Mouse (Mus musculus) neural tube, embryonic 14.5 days (tissue): Measurements from ENCODE around the gene Rara. TPM values are rescaled to one million over a fixed set of nuclear protein-coding genes. Genes with fewer than 3 reads are reported as not detected.
"Not testable (repeated sequence)": the region's sequence is repeated elsewhere in the genome, so short reads cannot be mapped to it uniquely, and the experiment has no call there.

Source experiments
- ATAC-seq: fragments of 200-750 bp; cut with Nextera tagmentation; 2 replicates; pipeline ENCODE4 v1.8.0; 2017; ENCODE audit warnings: low read depth, mild to moderate bottlenecking, moderate TSS enrichment, moderate library complexity
- H3K27ac ChIP-seq: fragments of 300-500 bp; sonication (generic); 2 replicates; pipeline ENCODE4 v1.5.1; 2014; ENCODE audit warnings: low read depth, mild to moderate bottlenecking, control low read depth, low read length, moderate library complexity, mixed read lengths
- H3K27me3 ChIP-seq: fragments of 300-500 bp; sonication (generic); 2 replicates; pipeline ENCODE4 v1.6.1; 2014; ENCODE audit warnings: low read length; ENCODE audit not compliant: control insufficient read depth, insufficient read depth
- H3K36me3 ChIP-seq: fragments of 300-500 bp; sonication (generic); 2 replicates; pipeline ENCODE4 v1.6.1; 2014; ENCODE audit warnings: low read length, mixed read lengths; ENCODE audit not compliant: control insufficient read depth, insufficient read depth
- H3K4me1 ChIP-seq: fragments of 300-500 bp; sonication (generic); 2 replicates; pipeline ENCODE4 v1.6.1; 2014; ENCODE audit warnings: low read length; ENCODE audit not compliant: control insufficient read depth, insufficient read depth
- H3K4me2 ChIP-seq: fragments of 300-500 bp; sonication (generic); 2 replicates; pipeline ENCODE4 v1.6.1; 2014; ENCODE audit warnings: mild to moderate bottlenecking, low read depth, low read length, control low read depth
- H3K4me3 ChIP-seq: fragments of 300-500 bp; sonication (generic); 2 replicates; pipeline ENCODE4 v1.5.1; 2014; ENCODE audit warnings: low read depth, low read length, control low read depth, mixed read lengths
- H3K9ac ChIP-seq: fragments of 300-500 bp; sonication (generic); replicated peaks from 2 replicates; pipeline ENCODE4 v1.6.1; 2014; ENCODE audit warnings: low read depth, mild to moderate bottlenecking, control low read depth, low read length, mixed read lengths
- H3K9me3 ChIP-seq: fragments of 300-500 bp; sonication (generic); 2 replicates; pipeline ENCODE4 v1.6.1; 2016; ENCODE audit warnings: low read length; ENCODE audit not compliant: control insufficient read depth
- WGBS: fragments of 180-500 bp; shearing (Covaris S2); extraction: QIAGEN DNeasy Blood & Tissue Kit; methylation state at CpG from one replicate; pipeline ENCODE4 v1.1.7; 2014; 5-methylcytosine and 5-hydroxymethylcytosine counted together
- polyA plus RNA-seq: library from polyadenylated mRNA; unstranded; fragments of >200 nt; fragmentation: Nextera tagmentation; extraction: Ambion mirVana; gene quantifications from 2 replicates; pipeline ENCODE4 v1.2.1, GENCODE M21; 2014

The Rara gene
- polyA plus RNA-seq, 1 experiment from 2014 or later = 22.3 TPM

GRCm38 (mm10) chr11:98918231-98918630, 9.4 kb upstream of the Rara start:
- peaks cover 8% of the 10 kb centered on the region for H3K4me1 ChIP-seq
- WGBS = 79% methylated on average over 9 of the region's 9 CpGs
- no peak for ATAC-seq
- H3K4me3 ChIP-seq = no peak overlapping the region
- no peak overlapping the region for H3K9ac ChIP-seq
- no peak overlapping the region for H3K4me2 ChIP-seq
- H3K27me3 ChIP-seq = no peaks in the 10 kb centered on the region
- H3K36me3 ChIP-seq = no peaks in the 10 kb centered on the region
- no peak overlapping the region for H3K27ac ChIP-seq
- H3K9me3 ChIP-seq = no peaks in the 10 kb centered on the region

- ATAC-seq = no peak
- WGBS = 90% methylated on average over 11 of the region's 11 CpGs
- Histone ChIP-seq H3K4me2 (no peak overlapping the region), H3K4me3 (no peak overlapping the region), H3K36me3 (no peaks in the 10 kb centered on the region), H3K9me3 (no peaks in the 10 kb centered on the region), H3K4me1 (peaks cover 11% of the 10 kb centered on the region), H3K27ac (no peak overlapping the region), H3K9ac (no peak overlapping the region), H3K27me3 (no peaks in the 10 kb centered on the region)
These were observed 8.6 kb upstream of the Rara start for GRCm38 (mm10) chr11:98919009-98919408.

- not testable (repeated sequence) for H3K4me3 ChIP-seq, H3K4me2 ChIP-seq, ATAC-seq, H3K27ac ChIP-seq, H3K27me3 ChIP-seq, H3K9me3 ChIP-seq, H3K9ac ChIP-seq, H3K36me3 ChIP-seq
- 49% methylated on average over 15 of the region's 15 CpGs for WGBS
- peaks cover 27% of the 10 kb centered on the region for H3K4me1 ChIP-seq
These were observed 5.8 kb upstream of the Rara start for GRCm38 (mm10) chr11:98921813-98922212.

GRCm38 (mm10) chr11:98922307-98922706, 5.3 kb upstream of the Rara start:
- H3K4me2 ChIP-seq, H3K9ac ChIP-seq, H3K4me3 ChIP-seq, H3K27me3 ChIP-seq, ATAC-seq, H3K27ac ChIP-seq, H3K9me3 ChIP-seq, H3K36me3 ChIP-seq: not testable (repeated sequence)
- peaks cover 29% of the 10 kb centered on the region for H3K4me1 ChIP-seq
- WGBS = 53% methylated on average over 10 of the region's 10 CpGs

GRCm38 (mm10) chr11:98922851-98923711, 4.5 kb upstream of the Rara start:
- not testable (repeated sequence) for H3K36me3 ChIP-seq, H3K9me3 ChIP-seq, H3K9ac ChIP-seq, H3K4me2 ChIP-seq, H3K27me3 ChIP-seq, H3K4me3 ChIP-seq
- peaks cover 34% of the 10 kb centered on the region for H3K4me1 ChIP-seq
- H3K27ac ChIP-seq = peak overlapping the region; percentile 18; the same call in 1 of the 2 replicates
- 0 out of 2 replicates have a peak, but pooled peaks have one; percentile 39 for ATAC-seq
- 31% methylated on average over 16 of the region's 16 CpGs for WGBS

GRCm38 (mm10) chr11:98924633-98925175, 2.9 kb upstream of the Rara start:
- H3K27me3 ChIP-seq = no peaks in the 10 kb centered on the region

GRCm38 (mm10) chr11:98925265-98925721, 2.3 kb upstream of the Rara start:
- H3K4me3 ChIP-seq = no peak overlapping the region
- H3K27ac ChIP-seq = peak overlapping the region; percentile 57
- no peak overlapping the region for H3K9ac ChIP-seq
- no peaks in the 10 kb centered on the region for H3K36me3 ChIP-seq
- H3K9me3 ChIP-seq = no peaks in the 10 kb centered on the region
- H3K27me3 ChIP-seq = no peaks in the 10 kb centered on the region
- ATAC-seq = no peak
- WGBS = 5% methylated on average over 10 of the region's 10 CpGs
- H3K4me2 ChIP-seq = peak overlapping the region; percentile 20
- H3K4me1 ChIP-seq = peaks cover 53% of the 10 kb centered on the region

More at GRCm38 (mm10) chr11:98924633-98925175, 2.9 kb upstream of the Rara start:
- Histone ChIP-seq H3K4me1 (peaks cover 49% of the 10 kb centered on the region), H3K9ac (no peak overlapping the region), H3K4me3 (no peak overlapping the region), H3K27ac (peak overlapping the region; percentile 57; the same call in 1 of the 2 replicates), H3K36me3 (no peaks in the 10 kb centered on the region), H3K9me3 (no peaks in the 10 kb centered on the region), H3K4me2 (no peak overlapping the region)
- ATAC-seq = no peak
- 30% methylated on average over 5 of the region's 5 CpGs for WGBS

GRCm38 (mm10) chr11:98925868-98926311, 1.7 kb upstream of the Rara start:
- no peak overlapping the region for H3K9ac ChIP-seq
- peaks cover 59% of the 10 kb centered on the region for H3K4me1 ChIP-seq
- 0 out of 2 replicates have a peak, but pooled peaks have one; percentile 9 for ATAC-seq
- H3K27me3 ChIP-seq = no peaks in the 10 kb centered on the region
- peak overlapping the region; percentile 1; the same call in 1 of the 2 replicates for H3K4me2 ChIP-seq
- 11% methylated on average over 12 of the region's 12 CpGs for WGBS
- H3K27ac ChIP-seq = peak overlapping the region; percentile 57
- no peaks in the 10 kb centered on the region for H3K9me3 ChIP-seq
- H3K36me3 ChIP-seq = no peaks in the 10 kb centered on the region
- no peak overlapping the region for H3K4me3 ChIP-seq

- Histone ChIP-seq H3K27me3 (no peaks in the 10 kb centered on the region), H3K9me3 (no peaks in the 10 kb centered on the region), H3K9ac (no peak overlapping the region), H3K4me3 (no peak overlapping the region), H3K36me3 (no peaks in the 10 kb centered on the region), H3K4me1 (peaks cover 66% of the 10 kb centered on the region), H3K4me2 (no peak overlapping the region), H3K27ac (no peak overlapping the region)
- ATAC-seq = no peak
- WGBS = 64% methylated on average over 7 of the region's 7 CpGs
These were observed 1.1 kb upstream of the Rara start for GRCm38 (mm10) chr11:98926553-98926952.
